Mouse (Mus musculus): ENCODE data around the gene Plin4. TPM values are rescaled to one million over a fixed set of nuclear protein-coding genes. Genes with fewer than 3 reads are reported as not detected.
"Not testable (repeated sequence)": the region's sequence is repeated elsewhere in the genome, so short reads cannot be mapped to it uniquely, and the experiment has no call there.

Plin4 gene
- polyA plus RNA-seq, 1 experiment from 2014 or later = 0.32 TPM

DNA sequence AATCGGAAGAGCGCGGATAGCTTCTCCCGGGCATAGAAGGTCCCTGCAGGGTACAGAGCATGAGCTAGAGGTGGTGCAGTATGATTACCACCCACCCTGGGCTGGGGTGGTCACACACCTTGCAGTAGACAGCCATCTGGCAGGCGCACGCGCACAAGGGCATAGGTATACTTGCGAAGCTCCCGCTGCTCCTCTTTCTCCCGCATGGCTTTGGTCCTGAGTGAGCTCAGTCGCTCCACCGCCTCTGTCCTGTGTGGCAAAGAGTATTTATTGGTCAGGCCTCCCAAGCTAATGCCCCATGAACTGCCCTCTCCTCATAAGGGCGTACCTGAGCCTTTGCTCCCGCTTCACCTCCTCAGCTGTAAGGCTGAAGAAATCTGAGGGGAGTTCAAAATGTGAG is 40.5 kb downstream of the Plin4 start:
- Histone ChIP-seq H3K36me3 (ENCODE audit: insufficient read depth, low read length) (peaks cover 82% of the 10 kb centered on the region), H3K27me3 (ENCODE audit: insufficient read depth, low read length) (no peaks in the 10 kb centered on the region), H3K4me2 (replicated peaks; ENCODE audit: low read depth, low read length) (no peak overlapping the region), H3K9me3 (ENCODE audit: low read length) (no peaks in the 10 kb centered on the region), H3K27ac (ENCODE audit: low read length) (no peak overlapping the region), H3K4me1 (ENCODE audit: insufficient read depth, low read length) (peaks cover 4% of the 10 kb centered on the region), H3K4me3 (ENCODE audit: low read length) (no peak overlapping the region), H3K9ac (replicated peaks; ENCODE audit: low read length) (no peak overlapping the region)
- no peak for ATAC-seq (ENCODE audit: low FRiP score, low TSS enrichment)
- 93% methylated on average over 14 of the region's 14 CpGs for WGBS

GRCm38 (mm10) chr17:56066451-56066850 is 43.2 kb downstream of the Plin4 start:
- Histone ChIP-seq H3K9me3 (ENCODE audit: low read length) (no peaks in the 10 kb centered on the region), H3K36me3 (ENCODE audit: insufficient read depth, low read length) (peaks cover 92% of the 10 kb centered on the region), H3K4me2 (replicated peaks; ENCODE audit: low read depth, low read length) (no peak overlapping the region), H3K27me3 (ENCODE audit: insufficient read depth, low read length) (no peaks in the 10 kb centered on the region), H3K4me1 (ENCODE audit: insufficient read depth, low read length) (no peaks in the 10 kb centered on the region), H3K27ac (ENCODE audit: low read length) (no peak overlapping the region), H3K4me3 (ENCODE audit: low read length) (no peak overlapping the region), H3K9ac (replicated peaks; ENCODE audit: low read length) (no peak overlapping the region)
- ATAC-seq (ENCODE audit: low FRiP score, low TSS enrichment) = no peak

DNA sequence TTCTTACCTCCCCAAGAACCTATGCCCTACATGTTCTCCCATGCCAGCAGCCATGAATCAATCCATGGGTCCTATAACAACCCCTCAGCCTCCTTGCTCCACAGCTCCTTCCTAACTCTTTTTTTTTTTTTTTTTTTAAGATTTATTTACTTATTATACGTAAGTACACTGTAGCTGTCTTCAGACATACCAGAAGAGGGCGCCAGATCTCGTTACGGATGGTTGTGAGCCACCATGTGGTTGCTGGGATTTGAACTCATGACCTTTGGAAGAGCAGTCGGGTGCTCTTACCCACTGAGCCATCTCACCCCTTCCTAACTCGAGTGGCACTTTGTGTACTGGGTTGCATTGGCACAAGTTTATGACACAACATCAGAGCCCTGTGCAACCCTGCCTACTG is 43.9 kb downstream of the Plin4 start:
- H3K9me3 ChIP-seq (ENCODE audit: low read length); H3K27ac ChIP-seq (ENCODE audit: low read length); H3K4me2 ChIP-seq (replicated peaks; ENCODE audit: low read depth, low read length); H3K27me3 ChIP-seq (ENCODE audit: insufficient read depth, low read length); H3K4me3 ChIP-seq (ENCODE audit: low read length); H3K9ac ChIP-seq (replicated peaks; ENCODE audit: low read length); H3K4me1 ChIP-seq (ENCODE audit: insufficient read depth, low read length); ATAC-seq (ENCODE audit: low FRiP score, low TSS enrichment): not testable (repeated sequence)
- peaks cover 92% of the 10 kb centered on the region for H3K36me3 ChIP-seq (ENCODE audit: insufficient read depth, low read length)
- WGBS = 79% methylated on average over 6 of the region's 6 CpGs

GRCm38 (mm10) chr17:56062081-56062480 is 47.5 kb downstream of the Plin4 start:
- Histone ChIP-seq H3K4me2 (replicated peaks; ENCODE audit: low read depth, low read length) (no peak overlapping the region), H3K27ac (ENCODE audit: low read length) (no peak overlapping the region), H3K36me3 (ENCODE audit: insufficient read depth, low read length) (peaks cover 85% of the 10 kb centered on the region), H3K9me3 (ENCODE audit: low read length) (no peaks in the 10 kb centered on the region), H3K4me3 (ENCODE audit: low read length) (no peak overlapping the region), H3K27me3 (ENCODE audit: insufficient read depth, low read length) (no peaks in the 10 kb centered on the region), H3K4me1 (ENCODE audit: insufficient read depth, low read length) (no peaks in the 10 kb centered on the region), H3K9ac (replicated peaks; ENCODE audit: low read length) (no peak overlapping the region)
- ATAC-seq (ENCODE audit: low FRiP score, low TSS enrichment) = no peak
- WGBS = 94% methylated on average over 7 of the region's 7 CpGs

DNA sequence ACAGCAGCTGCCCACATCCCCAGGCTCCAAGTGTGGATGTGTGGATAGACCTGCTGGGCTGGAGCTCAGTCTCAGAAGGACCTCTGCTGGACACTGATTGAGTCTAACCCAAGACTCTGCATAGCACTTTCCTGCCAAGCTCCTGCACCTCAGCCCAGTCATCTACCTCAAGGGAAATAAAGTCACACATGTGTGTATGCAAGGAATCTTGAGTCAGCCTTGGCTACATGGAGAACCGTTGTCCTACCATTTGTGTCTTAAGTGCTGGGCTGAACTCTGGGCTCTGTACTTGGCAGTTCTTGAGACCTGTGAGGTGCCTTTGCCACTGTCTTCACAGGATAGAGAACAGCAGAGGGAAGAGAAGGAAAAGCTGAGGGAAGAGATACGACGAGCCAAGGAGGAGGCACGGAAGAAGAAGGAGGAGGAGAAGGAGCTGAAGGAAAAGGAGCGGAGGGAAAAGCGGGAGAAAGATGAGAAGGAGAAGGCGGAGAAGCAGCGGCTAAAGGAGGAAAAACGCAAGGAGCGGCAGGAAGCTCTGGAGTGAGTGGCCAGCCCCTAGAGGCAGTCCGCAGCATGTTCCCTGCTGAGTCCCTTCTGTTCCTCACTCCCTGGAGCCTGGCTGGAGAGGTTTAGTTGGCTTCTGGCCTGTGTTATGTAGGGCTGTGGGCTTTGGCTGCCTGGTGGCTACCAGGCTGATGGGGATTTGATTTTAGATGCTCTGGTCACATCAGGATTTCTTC is 52.1 kb downstream of the Plin4 start:
- H3K36me3 ChIP-seq (ENCODE audit: insufficient read depth, low read length) = peaks cover 67% of the 10 kb centered on the region
- H3K4me1 ChIP-seq (ENCODE audit: insufficient read depth, low read length) = no peaks in the 10 kb centered on the region
- no peak overlapping the region for H3K4me3 ChIP-seq (ENCODE audit: low read length)
- no peaks in the 10 kb centered on the region for H3K9me3 ChIP-seq (ENCODE audit: low read length)
- ATAC-seq (ENCODE audit: low FRiP score, low TSS enrichment) = no peak
- H3K27me3 ChIP-seq (ENCODE audit: insufficient read depth, low read length) = no peaks in the 10 kb centered on the region
- no peak overlapping the region for H3K9ac ChIP-seq (replicated peaks; ENCODE audit: low read length)
- 84% methylated on average over 11 of the region's 11 CpGs for WGBS
- no peak overlapping the region for H3K4me2 ChIP-seq (replicated peaks; ENCODE audit: low read depth, low read length)
- H3K27ac ChIP-seq (ENCODE audit: low read length) = no peak overlapping the region

DNA sequence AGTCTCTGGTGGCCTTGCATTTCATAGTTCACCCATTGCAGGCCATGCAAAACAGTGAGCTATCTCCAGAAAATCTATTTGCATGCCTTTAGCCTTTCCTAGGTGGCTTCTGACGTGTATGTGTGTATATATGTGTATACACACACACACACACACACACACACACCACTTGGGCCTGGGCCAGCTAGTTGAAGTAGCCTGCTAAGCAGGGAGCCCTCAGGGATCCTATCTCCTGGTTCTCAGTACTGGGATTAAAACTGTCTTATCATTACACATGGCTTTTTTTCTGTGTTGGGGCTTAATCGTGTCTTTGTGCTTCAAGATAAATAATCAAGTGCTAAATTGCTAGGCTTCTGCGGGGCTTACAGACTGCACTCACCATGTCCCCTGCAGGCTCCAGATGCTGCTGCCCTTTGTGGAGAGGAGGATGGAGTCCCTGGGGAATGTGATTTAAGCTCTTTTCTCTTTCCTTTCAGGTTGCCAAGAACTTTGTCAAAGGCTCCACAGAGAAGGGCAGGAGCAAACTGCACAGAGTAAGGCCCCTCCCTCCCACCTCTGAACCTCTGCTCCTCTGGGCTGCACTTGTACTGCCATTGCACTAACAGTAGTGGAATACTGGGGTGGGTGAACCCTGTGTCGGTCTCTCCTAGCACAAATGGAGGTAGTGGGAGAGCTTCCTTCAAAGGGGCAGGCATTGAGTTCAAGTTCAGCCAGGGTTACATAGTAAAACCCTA is 53.5 kb downstream of the Plin4 start:
- H3K36me3 ChIP-seq (ENCODE audit: insufficient read depth, low read length) = peaks cover 64% of the 10 kb centered on the region
- ATAC-seq (ENCODE audit: low FRiP score, low TSS enrichment) = no peak
- WGBS = 71% methylated on average over 4 of the region's 4 CpGs

GRCm38 (mm10) chr17:56054938-56055337 is 54.7 kb downstream of the Plin4 start:
- Histone ChIP-seq H3K9ac (replicated peaks; ENCODE audit: low read length) (no peak overlapping the region), H3K27me3 (ENCODE audit: insufficient read depth, low read length) (no peaks in the 10 kb centered on the region), H3K4me3 (ENCODE audit: low read length) (no peak overlapping the region), H3K36me3 (ENCODE audit: insufficient read depth, low read length) (peaks cover 62% of the 10 kb centered on the region), H3K27ac (ENCODE audit: low read length) (no peak overlapping the region), H3K4me1 (ENCODE audit: insufficient read depth, low read length) (no peaks in the 10 kb centered on the region), H3K9me3 (ENCODE audit: low read length) (no peaks in the 10 kb centered on the region), H3K4me2 (replicated peaks; ENCODE audit: low read depth, low read length) (no peak overlapping the region)
- no peak for ATAC-seq (ENCODE audit: low FRiP score, low TSS enrichment)

More for the DNA sequence above, 53.5 kb downstream of the Plin4 start:
- no peaks in the 10 kb centered on the region for H3K9me3 ChIP-seq (ENCODE audit: low read length)
- H3K9ac ChIP-seq (replicated peaks; ENCODE audit: low read length) = no peak overlapping the region
- H3K27ac ChIP-seq (ENCODE audit: low read length) = no peak overlapping the region
- H3K4me2 ChIP-seq (replicated peaks; ENCODE audit: low read depth, low read length) = no peak overlapping the region
- H3K27me3 ChIP-seq (ENCODE audit: insufficient read depth, low read length) = no peaks in the 10 kb centered on the region
- H3K4me1 ChIP-seq (ENCODE audit: insufficient read depth, low read length) = no peaks in the 10 kb centered on the region
- H3K4me3 ChIP-seq (ENCODE audit: low read length) = no peak overlapping the region

- peaks cover 54% of the 10 kb centered on the region for H3K36me3 ChIP-seq (ENCODE audit: insufficient read depth, low read length)
- no peak overlapping the region for H3K27ac ChIP-seq (ENCODE audit: low read length)
- H3K4me1 ChIP-seq (ENCODE audit: insufficient read depth, low read length) = no peaks in the 10 kb centered on the region
- WGBS = 84% methylated on average over 5 of the region's 5 CpGs
- H3K27me3 ChIP-seq (ENCODE audit: insufficient read depth, low read length) = no peaks in the 10 kb centered on the region
- no peak overlapping the region for H3K4me2 ChIP-seq (replicated peaks; ENCODE audit: low read depth, low read length)
- no peaks in the 10 kb centered on the region for H3K9me3 ChIP-seq (ENCODE audit: low read length)
- no peak overlapping the region for H3K9ac ChIP-seq (replicated peaks; ENCODE audit: low read length)
- no peak for ATAC-seq (ENCODE audit: low FRiP score, low TSS enrichment)
- H3K4me3 ChIP-seq (ENCODE audit: low read length) = no peak overlapping the region
These were observed 58.2 kb downstream of the Plin4 start for GRCm38 (mm10) chr17:56051369-56051768.
